Mouse (Mus musculus) left cerebral cortex, adult 2 months (tissue): Measurements from ENCODE around the gene Irgc1. TPM values are rescaled to one million over a fixed set of nuclear protein-coding genes. Genes with fewer than 3 reads are reported as not detected.

ENCODE experiments used
- DNase-seq, 2 experiments: peaks; one replicate each; pipeline ENCODE4 v3.0.0; 2021 to 2022; ENCODE audit warnings: low spot score in 2 of 2, mixed read lengths in 1 of 2; ENCODE audit errors: extremely low spot score in 1 of 2
- H3K27ac ChIP-seq: fragments of 200-600 bp; 2 replicates; pipeline ENCODE4 v1.8.1; 2022
- H3K4me3 ChIP-seq: fragments of 200-600 bp; 2 replicates; pipeline ENCODE4 v1.8.1; 2022
- CTCF ChIP-seq: fragments of 200-600 bp; IDR thresholded peaks from 2 replicates; pipeline ENCODE4 v1.8.1; 2022; ENCODE audit warnings: antibody characterized with exemption, mild to moderate bottlenecking, moderate library complexity
- intact Hi-C: fragments of 180-260 bp; cut with DNase I; formaldehyde crosslinking; loops from one replicate; pipeline ENCODE4 v1.15.1; 2025
- total RNA-seq, 2 experiments: library from RNA; stranded (reverse); gene quantifications; 2 replicates each; pipeline ENCODE4 v1.2.3; 2021

Irgc1 gene
- total RNA-seq, 2 experiments from 2014 or later: 0.77 TPM; not detected in 1

- TF ChIP-seq CTCF: no peak
- intact Hi-C loops: no loop called here
- Histone ChIP-seq H3K4me3 (no peak overlapping the region), H3K27ac (no peak overlapping the region)
- DNase-seq: no peak
Measured at GRCm38 (mm10) chr7:24391077-24391476, 61.0 kb downstream of the Irgc1 start.

- H3K27ac ChIP-seq: no peak overlapping the region
- no peak for TF ChIP-seq CTCF
- no peak overlapping the region for H3K4me3 ChIP-seq
- intact Hi-C loops: no loop called here
- DNase-seq: no peak
Measured at GRCm38 (mm10) chr7:24390512-24390911, 61.6 kb downstream of the Irgc1 start.

GRCm38 (mm10) chr7:24389516-24390187 is 62.4 kb downstream of the Irgc1 start:
- no peak for TF ChIP-seq CTCF
- intact Hi-C loops: no loop called here
- no peak overlapping the region for H3K4me3 ChIP-seq
- DNase-seq: no peak
- no peak overlapping the region for H3K27ac ChIP-seq

- Histone ChIP-seq H3K4me3 (no peak overlapping the region), H3K27ac (no peak overlapping the region)
- TF ChIP-seq CTCF: no peak
- DNase-seq: no peak
- intact Hi-C loops: no loop called here
Measured at GRCm38 (mm10) chr7:24387059-24387556, 65.0 kb downstream of the Irgc1 start.

GRCm38 (mm10) chr7:24384827-24385226 is 67.3 kb downstream of the Irgc1 start:
- DNase-seq: peak; percentile 70 to 81
- intact Hi-C loops: loop anchor here (1.0 kb wide), 2 partner anchors 21 to 49 kb away; no protein-coding TSS in a partner anchor
- no peak overlapping the region for H3K4me3 ChIP-seq
- H3K27ac ChIP-seq: no peak overlapping the region
- peak; percentile 95 for TF ChIP-seq CTCF

GRCm38 (mm10) chr7:24384070-24384469 is 68.0 kb downstream of the Irgc1 start:
- TF ChIP-seq CTCF: no peak
- intact Hi-C loops: no loop called here
- Histone ChIP-seq H3K27ac (no peak overlapping the region), H3K4me3 (no peak overlapping the region)
- DNase-seq: no peak

GRCm38 (mm10) chr7:24382730-24383372 is 69.2 kb downstream of the Irgc1 start:
- Histone ChIP-seq H3K27ac (no peak overlapping the region), H3K4me3 (no peak overlapping the region)
- intact Hi-C loops: no loop called here
- no peak for DNase-seq
- TF ChIP-seq CTCF: no peak

Other genes with a start within 250 kb of the Irgc1 start
- 10 to 100 TPM; 12.8 to 15.1 TPM for gene Zfp111, start 240.9 kb downstream of the Irgc1 start, total RNA-seq
- 10 to 100 TPM; 10.1 to 10.4 TPM for gene Zfp109, start 214.7 kb downstream of the Irgc1 start, total RNA-seq
- gene Zfp108, start 197.5 kb downstream of the Irgc1 start, total RNA-seq: 1 to 10 TPM; 8.7 to 9.2 TPM
- 10 to 100 TPM; 12.8 to 18.3 TPM for gene Zfp93, start 181.9 kb downstream of the Irgc1 start, total RNA-seq
- 10 to 100 TPM; 19.4 to 21.5 TPM for gene Zfp61, start 151.1 kb downstream of the Irgc1 start, total RNA-seq
- gene Zfp94, start 135.6 kb downstream of the Irgc1 start, total RNA-seq: 10 to 100 TPM; 14.0 to 14.5 TPM
- not detected for gene Tescl, start 118.4 kb downstream of the Irgc1 start, total RNA-seq
- not detected for gene Lypd5, start 103.1 kb downstream of the Irgc1 start, total RNA-seq
- gene Kcnn4, start 82.0 kb downstream of the Irgc1 start, total RNA-seq: under 1 TPM; 0.19 to 0.45 TPM
- gene Smg9, start 52.7 kb downstream of the Irgc1 start, total RNA-seq: 10 to 100 TPM; 43.7 to 47.5 TPM
- gene Plaur, start 10.2 kb upstream of the Irgc1 start, total RNA-seq: 1 to 10 TPM; 1.0 to 1.1 TPM
- gene Cadm4, start 29.7 kb upstream of the Irgc1 start, total RNA-seq: 100 to 1,000 TPM; 213 to 219 TPM
- 10 to 100 TPM; 45.9 to 46.0 TPM for gene Zfp428, start 54.7 kb upstream of the Irgc1 start, total RNA-seq
- not detected for gene AC161166.1, start 60.2 kb upstream of the Irgc1 start, total RNA-seq
- 10 to 100 TPM; 81.6 to 84.3 TPM for gene Irgq, start 78.4 kb upstream of the Irgc1 start, total RNA-seq
- gene Pinlyp, start 93.8 kb upstream of the Irgc1 start, total RNA-seq: not detected
- gene Xrcc1, start 94.0 kb upstream of the Irgc1 start, total RNA-seq: 10 to 100 TPM; 32.8 to 39.5 TPM
- 10 to 100 TPM; 14.4 to 14.6 TPM for gene Ethe1, start 135.2 kb upstream of the Irgc1 start, total RNA-seq
- 1 to 10 TPM; 6.8 to 6.9 TPM for gene Zfp575, start 135.3 kb upstream of the Irgc1 start, total RNA-seq
- not detected for gene Phldb3, start 158.5 kb upstream of the Irgc1 start, total RNA-seq
- under 1 TPM; 0.20 to 0.63 TPM for gene Lypd3, start 184.3 kb upstream of the Irgc1 start, total RNA-seq
- gene Tex101, start 224.4 kb upstream of the Irgc1 start, total RNA-seq: not detected